Mouse (Mus musculus) spleen, adult 2 months (tissue): Measurements from ENCODE around the gene Ppp1r14c. TPM values are rescaled to one million over a fixed set of nuclear protein-coding genes. Genes with fewer than 3 reads are reported as not detected.
"Not testable (repeated sequence)": the region's sequence is repeated elsewhere in the genome, so short reads cannot be mapped to it uniquely, and the experiment has no call there.

ENCODE experiments used
- DNase-seq, 2 experiments: peaks; one replicate each; pipeline versions ENCODE4 v3.0.0 to v3.0.0-alpha.2; 2012 to 2021; ENCODE audit warnings: low spot score in 2 of 2, low read depth in 1 of 2
- H3K27ac ChIP-seq: fragments of 200-500 bp; 2 replicates; pipeline ENCODE4 v1.5.1; 2012; ENCODE audit warnings: low read length, inconsistent platforms; ENCODE audit not compliant: insufficient read depth
- H3K27me3 ChIP-seq: fragments of 200-500 bp; 2 replicates; pipeline ENCODE4 v1.6.1; 2012; ENCODE audit warnings: mild to moderate bottlenecking, moderate library complexity, low read length, inconsistent platforms; ENCODE audit not compliant: control insufficient read depth, insufficient read depth
- H3K36me3 ChIP-seq: fragments of 200-500 bp; 2 replicates; pipeline ENCODE4 v1.6.1; 2012; ENCODE audit warnings: mild to moderate bottlenecking, low read length, inconsistent platforms; ENCODE audit not compliant: control insufficient read depth, insufficient read depth
- H3K4me1 ChIP-seq: fragments of 200-500 bp; 2 replicates; pipeline ENCODE4 v1.6.1; 2011; ENCODE audit warnings: inconsistent platforms; ENCODE audit not compliant: control insufficient read depth, insufficient read depth, insufficient read length
- H3K4me3 ChIP-seq: fragments of 200-500 bp; 2 replicates; pipeline ENCODE4 v1.5.1; 2011; ENCODE audit warnings: mild to moderate bottlenecking, inconsistent platforms; ENCODE audit not compliant: insufficient read depth, insufficient read length; ENCODE audit errors: extremely low read depth
- CTCF ChIP-seq: fragments of 200-500 bp; IDR thresholded peaks from 2 replicates; pipeline ENCODE4 v1.5.1; 2011; ENCODE audit warnings: mild to moderate bottlenecking, inconsistent platforms; ENCODE audit not compliant: insufficient read depth, insufficient read length, insufficient replicate concordance; ENCODE audit errors: extremely low read depth
- POLR2A ChIP-seq: fragments of 200-500 bp; IDR thresholded peaks from 2 replicates; pipeline ENCODE4 v1.6.1; 2011; ENCODE audit warnings: low read depth, low read length, inconsistent platforms
- WGBS: fragments of 180-500 bp; shearing (Covaris S2); methylation state at CpG from one replicate; pipeline ENCODE4 v1.1.7; 2018; 5-methylcytosine and 5-hydroxymethylcytosine counted together
- polyA plus RNA-seq: library from polyadenylated mRNA; depleted of rRNA; stranded (reverse); fragments of >200 nt; gene quantifications from 2 replicates; pipeline ENCODE4 v1.2.3, GENCODE M21; 2012

Gene Ppp1r14c
- polyA plus RNA-seq, 1 experiment, result not detected

- Histone ChIP-seq H3K27ac (no peak overlapping the region), H3K4me3 (no peak overlapping the region), H3K27me3 (no peaks in the 10 kb centered on the region), H3K4me1 (no peaks in the 10 kb centered on the region), H3K36me3 (no peaks in the 10 kb centered on the region)
- TF ChIP-seq CTCF (no peak), POLR2A (no peak)
- no peak for DNase-seq
- WGBS, result 79% methylated on average over 1 of the region's 1 CpGs
Measured at GRCm38 (mm10) chr10:3460841-3461240, 95.0 kb downstream of the Ppp1r14c start.

DNA sequence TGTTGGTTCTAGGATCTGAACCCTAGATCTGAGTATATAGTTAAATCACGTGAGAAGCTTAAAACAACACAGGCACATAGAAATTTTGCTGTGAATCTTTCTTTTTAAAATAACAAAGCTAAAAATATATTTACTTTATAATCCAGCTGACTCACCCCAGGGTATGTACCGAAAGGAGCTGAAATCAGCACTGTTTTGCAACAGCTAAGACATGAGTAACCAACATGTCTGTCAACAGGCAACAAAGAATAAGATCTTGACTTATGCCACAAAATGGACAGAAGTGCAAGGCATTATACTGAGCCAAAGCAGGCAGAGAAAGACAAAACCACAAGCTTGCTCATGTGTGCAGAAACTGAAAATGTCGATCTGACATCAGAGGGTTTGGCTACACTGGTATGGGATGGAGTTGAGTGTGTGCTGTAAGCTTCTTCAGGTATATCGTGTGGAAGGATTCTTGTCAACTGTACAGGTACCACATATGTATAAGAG is 100.3 kb downstream of the Ppp1r14c start:
- 83% methylated on average over 4 of the region's 4 CpGs for WGBS
- H3K27ac ChIP-seq, result no peak overlapping the region

DNA sequence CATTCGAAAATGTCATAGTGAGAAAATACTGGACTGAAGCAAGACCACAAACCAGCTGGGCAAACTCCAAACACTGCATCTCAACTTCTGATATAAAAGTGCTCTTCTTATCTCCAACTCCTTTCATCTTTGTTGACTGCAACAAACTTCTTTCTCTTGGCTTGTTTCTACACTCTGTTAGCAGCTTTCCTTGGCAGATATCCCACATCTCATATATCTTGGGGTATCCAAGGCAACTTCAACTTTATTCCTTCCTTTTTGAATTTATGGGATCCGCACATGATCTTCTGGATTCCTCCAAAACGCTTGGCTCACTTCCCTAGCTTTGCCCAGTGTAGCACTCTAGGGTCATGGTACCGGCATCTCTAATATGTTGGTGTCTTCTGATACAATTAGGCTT is 102.7 kb downstream of the Ppp1r14c start:
- no peak overlapping the region for H3K4me3 ChIP-seq
- no peak overlapping the region for H3K27ac ChIP-seq
- TF ChIP-seq CTCF, result no peak
- no peak for TF ChIP-seq POLR2A
- H3K27me3 ChIP-seq, result no peaks in the 10 kb centered on the region
- DNase-seq, result no peak
- WGBS, result 84% methylated on average over 4 of the region's 4 CpGs
- H3K36me3 ChIP-seq, result no peaks in the 10 kb centered on the region
- no peaks in the 10 kb centered on the region for H3K4me1 ChIP-seq

More for the DNA sequence above, 100.3 kb downstream of the Ppp1r14c start:
- H3K4me1 ChIP-seq, result no peaks in the 10 kb centered on the region
- TF ChIP-seq POLR2A (no peak), CTCF (no peak)
- no peaks in the 10 kb centered on the region for H3K36me3 ChIP-seq
- no peaks in the 10 kb centered on the region for H3K27me3 ChIP-seq
- no peak for DNase-seq
- no peak overlapping the region for H3K4me3 ChIP-seq

DNA sequence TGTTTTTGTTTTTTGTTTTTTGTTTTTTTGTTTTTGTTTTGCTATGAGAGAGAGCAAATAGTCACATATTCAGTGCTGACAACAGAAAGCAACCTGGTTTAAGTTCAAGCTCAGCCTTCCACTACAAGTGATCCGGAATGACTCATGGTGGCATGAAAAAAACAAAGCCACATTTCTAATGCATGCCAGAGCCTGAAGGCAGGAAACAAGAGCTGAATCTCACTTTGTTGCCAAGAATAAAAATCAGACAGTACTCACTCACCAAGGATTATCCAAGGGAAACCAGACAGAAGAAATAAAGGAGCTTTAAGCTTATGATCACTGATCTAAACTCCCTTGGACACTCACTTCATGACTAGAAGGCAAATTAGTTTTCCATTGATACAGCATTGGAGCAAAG is 110.8 kb downstream of the Ppp1r14c start:
- H3K27ac ChIP-seq, result no peak overlapping the region
- WGBS, result 68% methylated on average over 1 of the region's 1 CpGs
- DNase-seq, result no peak
- H3K27me3 ChIP-seq, result no peaks in the 10 kb centered on the region
- no peak overlapping the region for H3K4me3 ChIP-seq
- no peaks in the 10 kb centered on the region for H3K36me3 ChIP-seq
- TF ChIP-seq CTCF (no peak), POLR2A (no peak)
- H3K4me1 ChIP-seq, result no peaks in the 10 kb centered on the region

- Histone ChIP-seq H3K27ac (no peak overlapping the region), H3K27me3 (no peaks in the 10 kb centered on the region), H3K36me3 (no peaks in the 10 kb centered on the region), H3K4me3 (no peak overlapping the region), H3K4me1 (no peaks in the 10 kb centered on the region)
- TF ChIP-seq CTCF (no peak), POLR2A (no peak)
- 83% methylated on average over 1 of the region's 1 CpGs for WGBS
- no peak for DNase-seq
Measured at GRCm38 (mm10) chr10:3479772-3480171, 113.9 kb downstream of the Ppp1r14c start.

DNA sequence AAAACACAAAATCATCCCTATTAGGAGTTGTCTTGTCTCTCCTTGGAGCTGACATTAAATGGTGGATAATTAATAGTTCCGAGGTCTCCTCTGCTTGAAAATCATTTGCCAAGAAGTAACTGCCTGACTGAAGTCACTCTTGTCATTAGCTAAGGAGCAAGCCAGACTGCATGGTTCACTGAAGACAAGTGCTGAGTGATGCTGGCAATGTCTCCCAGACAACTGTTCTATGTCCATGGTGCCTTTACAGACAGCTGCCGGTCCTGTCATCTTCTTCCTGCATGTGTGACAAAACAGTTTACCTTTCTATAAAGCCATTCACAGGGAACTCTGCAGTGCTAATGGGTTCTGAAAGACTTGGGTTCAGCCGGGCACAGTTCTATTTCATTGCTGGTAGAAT is 124.2 kb downstream of the Ppp1r14c start:
- no peak for DNase-seq
- WGBS, result 93% methylated on average over 3 of the region's 3 CpGs

GRCm38 (mm10) chr10:3496791-3497190 is 130.9 kb downstream of the Ppp1r14c start:
- TF ChIP-seq POLR2A, result no peak
- TF ChIP-seq CTCF, result no peak
- Histone ChIP-seq H3K36me3 (no peaks in the 10 kb centered on the region), H3K27me3 (no peaks in the 10 kb centered on the region), H3K4me3 (no peak overlapping the region), H3K4me1 (no peaks in the 10 kb centered on the region), H3K27ac (no peak overlapping the region)
- WGBS, result 79% methylated on average over 2 of the region's 2 CpGs
- no peak for DNase-seq

More for the DNA sequence above, 124.2 kb downstream of the Ppp1r14c start:
- TF ChIP-seq POLR2A (no peak), CTCF (no peak)
- Histone ChIP-seq H3K27ac (no peak overlapping the region), H3K4me3 (no peak overlapping the region), H3K36me3 (no peaks in the 10 kb centered on the region), H3K27me3 (no peaks in the 10 kb centered on the region), H3K4me1 (no peaks in the 10 kb centered on the region)

- not testable (repeated sequence) for DNase-seq
- WGBS, result 89% methylated on average over 6 of the region's 6 CpGs
Measured at GRCm38 (mm10) chr10:3500846-3501245, 135.0 kb downstream of the Ppp1r14c start.

More at GRCm38 (mm10) chr10:3500846-3501245, 135.0 kb downstream of the Ppp1r14c start:
- not testable (repeated sequence) for H3K36me3 ChIP-seq, H3K27me3 ChIP-seq, H3K27ac ChIP-seq, H3K4me1 ChIP-seq, H3K4me3 ChIP-seq
